Mouse (Mus musculus) brain, embryonic 14.5 days (tissue): ENCODE measurements around the gene Ddx1.

ENCODE experiments used
- CTCF ChIP-seq: fragments of 200-500 bp; IDR thresholded peaks from 2 replicates; pipeline ENCODE4 v1.5.1; 2012; ENCODE audit warnings: inconsistent platforms, mild to moderate bottlenecking, moderate library complexity, borderline replicate concordance; ENCODE audit not compliant: insufficient read depth, insufficient read length; ENCODE audit errors: extremely low read depth
- POLR2A ChIP-seq: fragments of 200-500 bp; IDR thresholded peaks from 2 replicates; pipeline ENCODE4 v1.6.1; 2012; ENCODE audit warnings: mild to moderate bottlenecking, inconsistent platforms, borderline replicate concordance; ENCODE audit not compliant: poor library complexity, insufficient read depth, insufficient read length, severe bottlenecking; ENCODE audit errors: extremely low read depth

- TF ChIP-seq POLR2A (no peak), CTCF (no peak)
Observed at GRCm38 (mm10) chr12:13184873-13185361, 64.1 kb downstream of the Ddx1 start.
